Mouse (Mus musculus) kidney, embryonic 14.5 days (tissue): ENCODE results near the gene Isg20l2. TPM values are rescaled to one million over a fixed set of nuclear protein-coding genes. Genes with fewer than 3 reads are reported as not detected.
A peak's percentile ranks its signal among the peaks of the same experiment; 100 is the strongest.

Source experiments
- ATAC-seq: fragments of 200-750 bp; cut with Nextera tagmentation; 2 replicates; pipeline ENCODE4 v1.8.0; 2017; ENCODE audit warnings: moderate number of reproducible peaks, mild to moderate bottlenecking, moderate TSS enrichment, moderate library complexity; ENCODE audit not compliant: low FRiP score, low TSS enrichment
- H3K27ac ChIP-seq: fragments of 300-500 bp; sonication (generic); 2 replicates; pipeline ENCODE4 v1.5.1; 2014; ENCODE audit warnings: low read depth, mild to moderate bottlenecking, low read length, moderate library complexity, mixed read lengths
- H3K27me3 ChIP-seq: fragments of 300-500 bp; sonication (generic); 2 replicates; pipeline ENCODE4 v1.6.1; 2014; ENCODE audit warnings: mild to moderate bottlenecking, low read length; ENCODE audit not compliant: control insufficient read depth, insufficient read depth
- H3K36me3 ChIP-seq: fragments of 300-500 bp; sonication (generic); 2 replicates; pipeline ENCODE4 v1.6.1; 2014; ENCODE audit warnings: low read length, mixed read lengths; ENCODE audit not compliant: control insufficient read depth, insufficient read depth
- H3K4me1 ChIP-seq: fragments of 300-500 bp; sonication (generic); 2 replicates; pipeline ENCODE4 v1.6.1; 2014; ENCODE audit warnings: low read length, mixed read lengths; ENCODE audit not compliant: control insufficient read depth, insufficient read depth
- H3K4me2 ChIP-seq: fragments of 300-500 bp; sonication (generic); replicated peaks from 2 replicates; pipeline ENCODE4 v1.6.1; 2014; ENCODE audit warnings: low read depth, mild to moderate bottlenecking, low read length
- H3K4me3 ChIP-seq: fragments of 300-500 bp; sonication (generic); 2 replicates; pipeline ENCODE4 v1.5.1; 2014; ENCODE audit warnings: mild to moderate bottlenecking, low read length
- H3K9ac ChIP-seq: fragments of 300-500 bp; sonication (generic); 2 replicates; pipeline ENCODE4 v1.6.1; 2014; ENCODE audit warnings: low read depth, mild to moderate bottlenecking, low read length, moderate library complexity
- H3K9me3 ChIP-seq: fragments of 300-500 bp; sonication (generic); 2 replicates; pipeline ENCODE4 v1.6.1; 2016; ENCODE audit warnings: low read length; ENCODE audit not compliant: control insufficient read depth
- WGBS: fragments of 180-500 bp; shearing (Covaris S2); extraction: QIAGEN DNeasy Blood & Tissue Kit; methylation state at CpG from one replicate; pipeline ENCODE4 v1.1.7; 2014; 5-methylcytosine and 5-hydroxymethylcytosine counted together
- polyA plus RNA-seq: library from polyadenylated mRNA; unstranded; fragments of >200 nt; fragmentation: Nextera tagmentation; extraction: Ambion mirVana; gene quantifications from 2 replicates; pipeline ENCODE4 v1.2.1, GENCODE M21; 2014

The Isg20l2 gene
- polyA plus RNA-seq, 1 experiment from 2014 or later: 45.5 TPM

- H3K27me3 ChIP-seq: no peaks in the 10 kb centered on the region
- 0 out of 2 replicates have a peak overlapping the region, but pooled peaks have one; percentile 10 for H3K4me3 ChIP-seq
- peaks cover under 1% of the 10 kb centered on the region; the same call in 1 of the 2 replicates for H3K36me3 ChIP-seq
- H3K9ac ChIP-seq: peak overlapping the region; percentile 54
- peak overlapping the region; percentile 95 for H3K27ac ChIP-seq
- H3K4me1 ChIP-seq: peaks cover 79% of the 10 kb centered on the region
- peak overlapping the region; percentile 32 for H3K4me2 ChIP-seq
- 5% methylated on average over 13 of the region's 13 CpGs for WGBS
- ATAC-seq: peak; percentile 51
- no peaks in the 10 kb centered on the region for H3K9me3 ChIP-seq
Measured at GRCm38 (mm10) chr3:87982836-87983601, 52.9 kb downstream of the Isg20l2 start.

- H3K4me1 ChIP-seq: peaks cover 76% of the 10 kb centered on the region
Measured at GRCm38 (mm10) chr3:87983627-87984026, 53.5 kb downstream of the Isg20l2 start.

GRCm38 (mm10) chr3:87984094-87984493 is 54.0 kb downstream of the Isg20l2 start:
- H3K9ac ChIP-seq: no peak overlapping the region
- WGBS: 41% methylated on average over 3 of the region's 3 CpGs
- no peaks in the 10 kb centered on the region for H3K36me3 ChIP-seq
- H3K4me2 ChIP-seq: no peak overlapping the region
- H3K9me3 ChIP-seq: no peaks in the 10 kb centered on the region
- peak overlapping the region; percentile 6; the same call in 1 of the 2 replicates for H3K27ac ChIP-seq
- no peak overlapping the region for H3K4me3 ChIP-seq
- no peak for ATAC-seq
- peaks cover 7% of the 10 kb centered on the region; the same call in 1 of the 2 replicates for H3K27me3 ChIP-seq
- peaks cover 73% of the 10 kb centered on the region for H3K4me1 ChIP-seq

More at GRCm38 (mm10) chr3:87983627-87984026, 53.5 kb downstream of the Isg20l2 start:
- H3K9me3 ChIP-seq: no peaks in the 10 kb centered on the region
- H3K9ac ChIP-seq: peak overlapping the region; percentile 54; the same call in 1 of the 2 replicates
- H3K27ac ChIP-seq: peak overlapping the region; percentile 95
- WGBS: 33% methylated on average over 6 of the region's 6 CpGs
- no peaks in the 10 kb centered on the region for H3K36me3 ChIP-seq
- 0 out of 2 replicates have a peak overlapping the region, but pooled peaks have one; percentile 10 for H3K4me3 ChIP-seq
- H3K27me3 ChIP-seq: peaks cover 2% of the 10 kb centered on the region; the same call in 1 of the 2 replicates
- H3K4me2 ChIP-seq: peak overlapping the region; percentile 32
- no peak for ATAC-seq

GRCm38 (mm10) chr3:87985505-87986320 is 55.6 kb downstream of the Isg20l2 start:
- no peak for ATAC-seq
- H3K27me3 ChIP-seq: peaks cover 16% of the 10 kb centered on the region
- H3K9ac ChIP-seq: peak overlapping the region; percentile 12; the same call in 1 of the 2 replicates
- no peak overlapping the region for H3K4me3 ChIP-seq
- H3K4me1 ChIP-seq: peaks cover 57% of the 10 kb centered on the region
- H3K9me3 ChIP-seq: no peaks in the 10 kb centered on the region
- 35% methylated on average over 12 of the region's 12 CpGs for WGBS
- no peaks in the 10 kb centered on the region for H3K36me3 ChIP-seq
- H3K4me2 ChIP-seq: no peak overlapping the region
- H3K27ac ChIP-seq: peak overlapping the region; percentile 67; the same call in 1 of the 2 replicates

- Histone ChIP-seq H3K27me3 (peaks cover 28% of the 10 kb centered on the region), H3K36me3 (no peaks in the 10 kb centered on the region), H3K4me2 (peak overlapping the region; percentile 77), H3K27ac (peak overlapping the region; percentile 3; the same call in 1 of the 2 replicates), H3K9me3 (no peaks in the 10 kb centered on the region), H3K4me1 (peaks cover 45% of the 10 kb centered on the region), H3K4me3 (peak overlapping the region; percentile 38), H3K9ac (peak overlapping the region; percentile 42; the same call in 1 of the 2 replicates)
- WGBS: under 1% methylated on average over 17 of the region's 17 CpGs
- peak; percentile 83 for ATAC-seq
Measured at GRCm38 (mm10) chr3:87986868-87987267, 56.8 kb downstream of the Isg20l2 start.

- Histone ChIP-seq H3K27ac (no peak overlapping the region), H3K27me3 (peaks cover 35% of the 10 kb centered on the region), H3K4me1 (peaks cover 38% of the 10 kb centered on the region), H3K36me3 (no peaks in the 10 kb centered on the region), H3K4me2 (peak overlapping the region; percentile 77), H3K4me3 (peak overlapping the region; percentile 38), H3K9me3 (no peaks in the 10 kb centered on the region), H3K9ac (peak overlapping the region; percentile 42; the same call in 1 of the 2 replicates)
- ATAC-seq: peak; percentile 28
- under 1% methylated on average over 15 of the region's 15 CpGs for WGBS
Measured at GRCm38 (mm10) chr3:87987633-87988032, 57.5 kb downstream of the Isg20l2 start.

- Histone ChIP-seq H3K4me1 (peaks cover 33% of the 10 kb centered on the region), H3K27ac (no peak overlapping the region), H3K9me3 (no peaks in the 10 kb centered on the region), H3K27me3 (peaks cover 40% of the 10 kb centered on the region), H3K4me2 (peak overlapping the region; percentile 77), H3K36me3 (no peaks in the 10 kb centered on the region), H3K4me3 (peak overlapping the region; percentile 38), H3K9ac (peak overlapping the region; percentile 42; the same call in 1 of the 2 replicates)
- no peak for ATAC-seq
- WGBS: 8% methylated on average over 15 of the region's 15 CpGs
Measured at GRCm38 (mm10) chr3:87988068-87988467, 58.0 kb downstream of the Isg20l2 start.

GRCm38 (mm10) chr3:87989935-87990334 is 59.8 kb downstream of the Isg20l2 start:
- Histone ChIP-seq H3K27me3 (peaks cover 58% of the 10 kb centered on the region), H3K9me3 (no peaks in the 10 kb centered on the region), H3K36me3 (no peaks in the 10 kb centered on the region), H3K27ac (no peak overlapping the region), H3K9ac (no peak overlapping the region), H3K4me3 (no peak overlapping the region), H3K4me1 (peaks cover 19% of the 10 kb centered on the region), H3K4me2 (no peak overlapping the region)
- WGBS: 28% methylated on average over 10 of the region's 10 CpGs
- ATAC-seq: no peak
